Mouse (Mus musculus) ES-E14 (cell line): Measurements from ENCODE around the gene Rmi2. TPM values are rescaled to one million over a fixed set of nuclear protein-coding genes. Genes with fewer than 3 reads are reported as not detected.

Experiments
- DNase-seq: peaks from one replicate; pipeline ENCODE4 v3.0.0-alpha.2; 2013; ENCODE audit warnings: low read depth, low spot score
- H3K27ac ChIP-seq: 2 replicates; pipeline ENCODE4 v1.5.1; 2012; ENCODE audit warnings: low read depth, mild to moderate bottlenecking, low read length, moderate library complexity, mixed read lengths; ENCODE audit not compliant: poor library complexity, insufficient read depth, severe bottlenecking
- H3K36me3 ChIP-seq: 2 replicates; pipeline ENCODE4 v1.6.1; 2012; ENCODE audit warnings: mild to moderate bottlenecking, low read length, moderate library complexity, mixed read lengths; ENCODE audit not compliant: control insufficient read depth, poor library complexity, insufficient read depth, severe bottlenecking
- H3K4me1 ChIP-seq, 2 experiments: fragments of 150-350 bp in 1 of 2; sonication (generic) in 1 of 2; 2 replicates each; pipeline ENCODE4 v1.6.1; 2012; ENCODE audit warnings: low read length in 2 of 2, mild to moderate bottlenecking in 1 of 2, mixed read lengths in 1 of 2; ENCODE audit not compliant: control insufficient read depth in 2 of 2, insufficient read depth in 2 of 2, poor library complexity in 1 of 2
- H3K4me3 ChIP-seq, 2 experiments: fragments of 150-350 bp in 1 of 2; sonication (generic) in 1 of 2; 2 replicates each; pipeline ENCODE4 v1.5.1; 2012; ENCODE audit warnings: low read length in 2 of 2, low read depth in 1 of 2, mild to moderate bottlenecking in 1 of 2, mixed read lengths in 1 of 2; ENCODE audit not compliant: insufficient read depth in 1 of 2, poor library complexity in 1 of 2, severe bottlenecking in 1 of 2
- H3K9ac ChIP-seq: 2 replicates; pipeline ENCODE4 v1.6.1; 2012; ENCODE audit warnings: low read depth, mild to moderate bottlenecking, low read length, mixed read lengths; ENCODE audit not compliant: poor library complexity, insufficient read depth, severe bottlenecking
- H3K9me3 ChIP-seq: fragments of 150-350 bp; sonication (generic); 2 replicates; pipeline ENCODE4 v1.6.1; 2012; ENCODE audit warnings: low read depth, mild to moderate bottlenecking, low read length; ENCODE audit not compliant: control insufficient read depth, insufficient read depth
- CHD2 ChIP-seq: IDR thresholded peaks from 2 replicates; pipeline ENCODE4 v1.6.1; 2014; ENCODE audit warnings: mild to moderate bottlenecking, low read depth, low read length, inconsistent platforms
- HCFC1 ChIP-seq: IDR thresholded peaks from 2 replicates; pipeline ENCODE4 v1.6.1; 2012; ENCODE audit warnings: low read length, inconsistent platforms, borderline replicate concordance; ENCODE audit not compliant: insufficient read depth
- MAFK ChIP-seq: IDR thresholded peaks from 2 replicates; pipeline ENCODE4 v1.6.1; 2014; ENCODE audit warnings: mild to moderate bottlenecking, low read depth, low read length, inconsistent platforms; ENCODE audit not compliant: insufficient read depth
- ZC3H11A ChIP-seq: IDR thresholded peaks from 2 replicates; pipeline ENCODE4 v1.6.1; 2012; ENCODE audit warnings: low read depth, mild to moderate bottlenecking, inconsistent platforms, low read length, borderline replicate concordance
- ZNF384 ChIP-seq: IDR thresholded peaks from 2 replicates; pipeline ENCODE4 v1.6.1; 2012; ENCODE audit warnings: low read depth, low read length, inconsistent platforms
- in situ Hi-C, 2 experiments: fragments of 600-800 bp; cut with MboI; formaldehyde crosslinking; loops; one replicate each; pipeline ENCODE4 v1.15.1; 2025; ENCODE audit warnings: low sequenced_read_pairs in 2 of 2, inconsistent platforms in 1 of 2; ENCODE audit not compliant: unreplicated experiment in 2 of 2
- total RNA-seq: library from RNA; depleted of rRNA; stranded (reverse); fragments of 300-350 nt; gene quantifications from 2 replicates; pipeline ENCODE4 v1.2.3, GENCODE M21; 2012

Rmi2 gene
- total RNA-seq, 1 experiment = 2.9 TPM

DNA sequence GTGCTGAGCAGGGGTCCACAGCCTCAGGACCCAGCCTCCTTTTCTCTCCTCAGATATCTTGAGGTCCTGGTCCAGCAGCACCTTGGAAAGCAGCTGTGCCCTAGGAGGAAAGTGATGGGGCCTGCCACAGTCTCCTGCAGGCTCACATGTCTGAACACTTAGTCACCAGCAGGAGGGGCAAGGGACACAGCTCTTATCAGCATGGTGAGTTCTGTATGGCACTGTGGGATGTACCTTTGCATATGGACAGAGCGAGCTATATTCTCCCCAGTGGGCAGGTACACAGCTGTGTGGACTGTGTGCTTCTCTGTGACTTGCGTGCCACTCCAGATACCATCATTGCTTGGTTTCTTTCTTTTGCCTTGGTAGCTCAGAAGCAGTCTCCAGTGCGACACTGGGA is 55.5 kb downstream of the Rmi2 start:
- DNase-seq = no peak

DNA sequence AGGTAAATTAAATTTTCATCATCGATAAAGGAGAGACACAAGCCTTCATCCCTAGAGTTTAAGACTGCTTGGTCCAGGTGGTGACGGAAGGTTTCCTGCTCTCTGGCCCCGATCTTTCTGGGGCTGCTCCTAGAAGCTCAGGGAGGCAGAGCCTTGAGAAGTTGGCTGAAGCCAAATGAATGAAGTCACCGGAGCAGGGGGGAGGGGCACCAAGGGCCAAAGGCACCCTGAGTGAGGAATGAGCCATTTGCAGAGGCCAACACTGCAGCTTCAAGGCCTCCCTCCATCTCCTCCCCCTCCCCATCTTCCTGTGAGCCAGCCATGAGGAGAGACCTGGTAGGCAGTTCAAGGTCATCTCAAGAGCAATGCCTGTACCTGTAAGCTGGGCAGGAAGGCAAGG is 58.3 kb downstream of the Rmi2 start:
- Histone ChIP-seq H3K9me3 (no peaks in the 10 kb centered on the region), H3K27ac (no peak overlapping the region), H3K4me3 (no peak overlapping the region), H3K36me3 (no peaks in the 10 kb centered on the region), H3K4me1 (peaks cover 0 to 8% of the 10 kb centered on the region in 2 experiments; a peak in 1 of 4 replicates), H3K9ac (no peak overlapping the region)
- DNase-seq = no peak
- in situ Hi-C loops = no loop called here
- TF ChIP-seq HCFC1 = no peak

More for the DNA sequence above, 55.5 kb downstream of the Rmi2 start:
- Histone ChIP-seq H3K4me1 (peaks cover 0 to 13% of the 10 kb centered on the region in 2 experiments; a peak in 1 of 4 replicates), H3K9ac (no peak overlapping the region), H3K9me3 (no peaks in the 10 kb centered on the region), H3K27ac (no peak overlapping the region), H3K4me3 (no peak overlapping the region), H3K36me3 (no peaks in the 10 kb centered on the region)
- in situ Hi-C loops = no loop called here
- TF ChIP-seq CHD2 (no peak), HCFC1 (no peak), ZNF384 (no peak), ZC3H11A (no peak), MAFK (no peak)

DNA sequence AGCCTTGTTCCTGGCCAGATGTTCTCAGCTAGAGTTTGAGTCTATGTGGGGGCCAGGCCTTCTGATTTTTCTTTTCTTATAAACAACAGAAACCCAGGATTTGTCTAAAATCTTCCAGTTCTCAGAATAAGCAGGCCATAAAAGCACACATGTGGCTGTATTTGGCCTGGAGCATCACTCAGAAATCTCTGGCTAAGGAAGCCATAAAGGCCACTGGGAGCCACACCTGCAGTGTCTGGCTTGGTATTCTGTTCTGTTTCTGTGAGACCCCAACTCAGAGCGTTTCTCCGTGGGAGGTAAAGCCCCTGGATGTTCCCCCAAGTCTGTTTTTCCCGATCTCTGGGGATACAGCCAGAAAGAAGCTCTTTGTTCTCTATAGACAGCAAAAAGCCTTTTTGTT is 61.0 kb downstream of the Rmi2 start:
- no peak overlapping the region for H3K9ac ChIP-seq
- no peak overlapping the region for H3K27ac ChIP-seq
- H3K9me3 ChIP-seq = no peaks in the 10 kb centered on the region
- no peak overlapping the region for H3K4me3 ChIP-seq
- no peak for DNase-seq
- in situ Hi-C loops = no loop called here
- H3K4me1 ChIP-seq = peaks cover 0 to 8% of the 10 kb centered on the region in 2 experiments; a peak in 1 of 4 replicates
- TF ChIP-seq ZNF384 = no peak
- no peak for TF ChIP-seq CHD2
- no peak for TF ChIP-seq MAFK
- no peak for TF ChIP-seq HCFC1
- TF ChIP-seq ZC3H11A = no peak
- H3K36me3 ChIP-seq = no peaks in the 10 kb centered on the region

DNA sequence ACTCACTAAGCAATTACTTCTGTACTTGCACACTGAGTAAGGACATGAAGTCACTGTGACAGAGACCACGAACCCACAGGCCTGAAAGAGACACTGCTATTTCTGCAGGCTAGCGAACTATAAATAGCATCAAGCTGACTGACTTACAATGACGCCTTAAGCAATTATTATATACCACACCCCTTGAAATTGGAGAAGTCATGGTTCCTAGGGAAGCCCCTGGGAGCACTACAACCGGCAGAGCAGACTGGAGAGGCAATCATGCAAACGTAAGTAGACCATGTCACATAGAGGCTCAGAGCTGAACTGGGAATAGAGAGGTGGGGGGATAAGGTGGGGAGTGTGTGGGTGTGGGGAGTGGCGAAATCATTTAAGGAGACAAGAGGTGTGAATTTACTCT is 62.5 kb downstream of the Rmi2 start:
- Histone ChIP-seq H3K9me3 (no peaks in the 10 kb centered on the region), H3K4me3 (no peak overlapping the region), H3K9ac (no peak overlapping the region), H3K36me3 (no peaks in the 10 kb centered on the region), H3K27ac (no peak overlapping the region), H3K4me1 (peaks cover 0 to 8% of the 10 kb centered on the region in 2 experiments; a peak in 1 of 4 replicates)
- no peak for DNase-seq
- in situ Hi-C loops = no loop called here
- TF ChIP-seq ZNF384 (no peak), ZC3H11A (no peak), HCFC1 (no peak), MAFK (no peak), CHD2 (no peak)

DNA sequence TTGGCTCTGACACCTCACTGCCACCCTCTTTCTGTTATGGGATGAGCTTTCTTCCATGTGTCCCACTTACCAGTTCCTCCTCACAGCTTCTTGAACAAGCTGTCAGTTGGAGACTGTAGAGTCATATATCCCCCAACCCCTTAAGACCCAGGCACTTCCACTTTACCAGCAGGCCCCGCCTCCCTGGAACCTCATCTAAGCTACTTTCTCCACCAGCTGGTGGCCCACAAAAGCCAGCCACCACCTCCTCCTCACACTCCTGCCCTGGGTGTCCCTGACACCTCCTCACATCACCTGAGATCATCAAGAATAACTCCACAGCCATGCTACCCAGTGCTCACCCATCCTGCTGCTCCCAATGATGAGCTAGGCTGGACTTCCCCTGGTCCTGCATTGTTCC is 65.9 kb downstream of the Rmi2 start:
- TF ChIP-seq HCFC1 (no peak), CHD2 (no peak), ZNF384 (no peak), ZC3H11A (no peak), MAFK (no peak)
- DNase-seq = no peak
- in situ Hi-C loops = no loop called here

More for the DNA sequence above, 65.9 kb downstream of the Rmi2 start:
- 0 out of 4 replicates have a peak, but pooled peaks cover 0 to 2% of the 10 kb centered on the region in 2 experiments for H3K4me1 ChIP-seq
- H3K36me3 ChIP-seq = no peaks in the 10 kb centered on the region
- no peaks in the 10 kb centered on the region for H3K9me3 ChIP-seq
- H3K4me3 ChIP-seq = no peak overlapping the region
- H3K9ac ChIP-seq = no peak overlapping the region
- no peak overlapping the region for H3K27ac ChIP-seq
